Mouse (Mus musculus) embryonic facial prominence, embryonic 15.5 days (tissue): ENCODE results near the gene Fntb. TPM values are rescaled to one million over a fixed set of nuclear protein-coding genes. Genes with fewer than 3 reads are reported as not detected.

Experiments used
- ATAC-seq: fragments of 200-750 bp; cut with Nextera tagmentation; 2 replicates; pipeline ENCODE4 v1.8.0; 2017; ENCODE audit warnings: low read depth, moderate TSS enrichment; ENCODE audit not compliant: insufficient number of reproducible peaks, low FRiP score, low TSS enrichment
- H3K27ac ChIP-seq: fragments of 300-500 bp; sonication (generic); replicated peaks from 2 replicates; pipeline ENCODE4 v1.5.1; 2015; ENCODE audit warnings: mild to moderate bottlenecking, inconsistent platforms
- H3K27me3 ChIP-seq: fragments of 300-500 bp; sonication (generic); 2 replicates; pipeline ENCODE4 v1.6.1; 2015; ENCODE audit warnings: inconsistent platforms
- H3K36me3 ChIP-seq: fragments of 300-500 bp; sonication (generic); 2 replicates; pipeline ENCODE4 v1.6.1; 2015; ENCODE audit warnings: mild to moderate bottlenecking, inconsistent platforms
- H3K4me1 ChIP-seq: fragments of 300-500 bp; sonication (generic); 2 replicates; pipeline ENCODE4 v1.6.1; 2015; ENCODE audit warnings: inconsistent platforms
- H3K4me2 ChIP-seq: fragments of 300-500 bp; sonication (generic); replicated peaks from 2 replicates; pipeline ENCODE4 v1.6.1; 2015; ENCODE audit warnings: mild to moderate bottlenecking, inconsistent platforms
- H3K4me3 ChIP-seq: fragments of 300-500 bp; sonication (generic); replicated peaks from 2 replicates; pipeline ENCODE4 v1.5.1; 2015; ENCODE audit warnings: mild to moderate bottlenecking, inconsistent platforms
- H3K9ac ChIP-seq: fragments of 300-500 bp; sonication (generic); 2 replicates; pipeline ENCODE4 v1.6.1; 2015; ENCODE audit warnings: inconsistent platforms
- H3K9me3 ChIP-seq: fragments of 300-500 bp; sonication (generic); replicated peaks from 2 replicates; pipeline ENCODE4 v1.6.1; 2016; ENCODE audit warnings: inconsistent platforms
- WGBS: fragments of 180-500 bp; shearing (Covaris S2); methylation state at CpG from one replicate; pipeline ENCODE4 v1.1.7; 2015; 5-methylcytosine and 5-hydroxymethylcytosine counted together
- polyA plus RNA-seq: library from polyadenylated mRNA; unstranded; fragments of >200 nt; fragmentation: Nextera tagmentation; extraction: Ambion mirVana; gene quantifications from 2 replicates; pipeline ENCODE4 v1.2.1, GENCODE M21; 2015

The Fntb gene
- polyA plus RNA-seq, 1 experiment from 2014 or later, result 47.1 TPM

GRCm38 (mm10) chr12:76906278-76906677 lies 140.9 kb downstream of the Fntb start:
- no peaks in the 10 kb centered on the region for H3K27me3 ChIP-seq
- ATAC-seq, result no peak
- H3K27ac ChIP-seq, result no peak overlapping the region
- H3K4me1 ChIP-seq, result no peaks in the 10 kb centered on the region
- H3K4me3 ChIP-seq, result no peak overlapping the region
- H3K9me3 ChIP-seq, result no peaks in the 10 kb centered on the region
- peaks cover 38% of the 10 kb centered on the region; the same call in 1 of the 2 replicates for H3K36me3 ChIP-seq
- H3K4me2 ChIP-seq, result no peak overlapping the region
- H3K9ac ChIP-seq, result no peak overlapping the region
- WGBS, result 70% methylated on average over 1 of the region's 1 CpGs

DNA sequence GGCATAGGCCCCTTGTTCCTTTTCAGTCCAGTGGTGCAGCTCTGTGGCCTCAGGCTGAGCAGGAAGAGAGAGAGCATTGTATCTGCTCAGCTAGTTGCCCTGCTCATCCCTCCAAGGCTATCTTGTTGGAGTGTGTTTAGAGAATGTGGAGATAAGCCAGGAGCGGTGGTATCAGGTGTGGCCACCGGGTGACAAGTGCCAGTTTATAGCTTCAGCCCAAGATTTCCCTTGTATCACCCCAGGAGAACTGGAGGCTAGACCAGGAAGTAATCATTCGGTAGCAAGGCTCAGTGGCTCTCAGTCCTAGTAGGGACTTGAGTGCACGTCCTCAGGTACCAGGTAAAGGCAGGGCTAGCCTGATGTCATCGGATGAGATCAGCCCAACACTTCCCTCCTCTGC lies 143.8 kb downstream of the Fntb start:
- Histone ChIP-seq H3K27ac (no peak overlapping the region), H3K36me3 (peaks cover 50% of the 10 kb centered on the region; the same call in 1 of the 2 replicates)
- no peak for ATAC-seq

GRCm38 (mm10) chr12:76910258-76910940 lies 145.0 kb downstream of the Fntb start:
- WGBS, result 75% methylated on average over 11 of the region's 11 CpGs
- Histone ChIP-seq H3K27me3 (no peaks in the 10 kb centered on the region), H3K9ac (no peak overlapping the region), H3K27ac (no peak overlapping the region), H3K4me2 (no peak overlapping the region), H3K9me3 (no peaks in the 10 kb centered on the region), H3K36me3 (peaks cover 56% of the 10 kb centered on the region; the same call in 1 of the 2 replicates), H3K4me3 (no peak overlapping the region), H3K4me1 (no peaks in the 10 kb centered on the region)
- no peak for ATAC-seq

More for the DNA sequence above, 143.8 kb downstream of the Fntb start:
- Histone ChIP-seq H3K4me3 (no peak overlapping the region), H3K4me2 (no peak overlapping the region), H3K9ac (no peak overlapping the region), H3K9me3 (no peaks in the 10 kb centered on the region), H3K27me3 (no peaks in the 10 kb centered on the region), H3K4me1 (no peaks in the 10 kb centered on the region)
- WGBS, result 75% methylated on average over 5 of the region's 5 CpGs

DNA sequence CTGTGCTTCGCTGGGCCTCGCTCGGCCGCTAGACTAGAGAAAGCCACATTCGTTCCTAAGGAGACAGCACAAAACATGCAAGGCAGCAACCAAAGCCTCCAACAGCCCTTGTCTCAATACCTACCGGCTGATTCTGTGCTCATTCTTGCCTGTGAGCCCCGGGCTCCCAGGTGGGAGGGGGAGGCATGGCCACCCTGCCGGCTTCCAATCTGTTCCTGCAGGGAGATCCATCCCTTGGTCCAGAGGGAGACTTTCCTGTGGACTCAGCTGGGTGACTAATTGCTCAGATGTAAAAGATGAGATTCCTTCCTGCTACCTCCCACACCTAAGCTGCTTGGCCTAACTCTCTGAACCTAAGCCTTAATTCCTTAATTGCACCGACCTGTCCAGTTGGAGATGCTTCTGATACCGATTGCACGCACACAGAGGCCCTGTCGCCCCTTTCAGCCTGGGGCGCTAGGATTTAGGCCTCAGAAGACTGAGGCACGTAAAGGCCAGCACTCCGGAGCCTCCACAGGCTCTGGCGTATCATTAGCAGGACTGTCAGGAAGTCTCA lies 145.9 kb downstream of the Fntb start:
- Histone ChIP-seq H3K9ac (no peak overlapping the region), H3K9me3 (no peaks in the 10 kb centered on the region), H3K4me1 (no peaks in the 10 kb centered on the region), H3K4me3 (no peak overlapping the region), H3K27me3 (no peaks in the 10 kb centered on the region), H3K27ac (no peak overlapping the region), H3K4me2 (no peak overlapping the region), H3K36me3 (peaks cover 53% of the 10 kb centered on the region; the same call in 1 of the 2 replicates)
- ATAC-seq, result no peak
- 51% methylated on average over 16 of the region's 16 CpGs for WGBS

- no peak overlapping the region for H3K9ac ChIP-seq
- no peaks in the 10 kb centered on the region for H3K27me3 ChIP-seq
- H3K4me1 ChIP-seq, result no peaks in the 10 kb centered on the region
- no peak overlapping the region for H3K27ac ChIP-seq
- no peak overlapping the region for H3K4me2 ChIP-seq
- peaks cover 46% of the 10 kb centered on the region; the same call in 1 of the 2 replicates for H3K36me3 ChIP-seq
- WGBS, result 60% methylated on average over 9 of the region's 9 CpGs
- no peaks in the 10 kb centered on the region for H3K9me3 ChIP-seq
- no peak for ATAC-seq
- no peak overlapping the region for H3K4me3 ChIP-seq
These were observed 146.8 kb downstream of the Fntb start for GRCm38 (mm10) chr12:76912193-76912592.

DNA sequence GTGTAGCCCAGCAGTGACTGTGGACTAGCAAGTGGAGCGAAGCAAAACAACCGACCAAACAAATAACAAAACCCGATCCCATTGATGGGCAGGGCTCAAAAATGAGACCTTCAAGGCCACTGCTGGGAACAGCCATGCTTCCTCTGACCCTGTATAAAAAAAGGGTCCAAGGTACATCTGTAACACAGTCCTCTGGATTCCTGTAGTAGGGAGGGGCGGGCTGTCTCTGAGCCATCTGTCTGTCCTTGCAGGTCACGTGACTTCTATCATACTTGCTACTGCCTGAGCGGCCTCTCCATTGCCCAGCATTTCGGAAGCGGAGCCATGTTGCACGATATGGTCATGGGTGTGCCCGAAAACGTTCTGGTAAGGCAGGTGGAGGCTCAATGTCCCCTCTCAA lies 150.8 kb downstream of the Fntb start:
- H3K36me3 ChIP-seq, result peaks cover 36% of the 10 kb centered on the region
- no peak overlapping the region for H3K4me3 ChIP-seq
- H3K27ac ChIP-seq, result no peak overlapping the region
- no peaks in the 10 kb centered on the region for H3K27me3 ChIP-seq
- no peak for ATAC-seq
- H3K4me2 ChIP-seq, result no peak overlapping the region
- 90% methylated on average over 11 of the region's 11 CpGs for WGBS
- no peaks in the 10 kb centered on the region for H3K9me3 ChIP-seq
- no peak overlapping the region for H3K9ac ChIP-seq
- no peaks in the 10 kb centered on the region for H3K4me1 ChIP-seq

GRCm38 (mm10) chr12:76918113-76918512 lies 152.7 kb downstream of the Fntb start:
- Histone ChIP-seq H3K4me3 (no peak overlapping the region), H3K27ac (no peak overlapping the region), H3K27me3 (no peaks in the 10 kb centered on the region), H3K4me2 (no peak overlapping the region), H3K9ac (no peak overlapping the region), H3K4me1 (no peaks in the 10 kb centered on the region), H3K36me3 (peaks cover 22% of the 10 kb centered on the region), H3K9me3 (no peaks in the 10 kb centered on the region)
- 79% methylated on average over 6 of the region's 6 CpGs for WGBS
- ATAC-seq, result no peak; the same call in 1 of the 2 replicates

DNA sequence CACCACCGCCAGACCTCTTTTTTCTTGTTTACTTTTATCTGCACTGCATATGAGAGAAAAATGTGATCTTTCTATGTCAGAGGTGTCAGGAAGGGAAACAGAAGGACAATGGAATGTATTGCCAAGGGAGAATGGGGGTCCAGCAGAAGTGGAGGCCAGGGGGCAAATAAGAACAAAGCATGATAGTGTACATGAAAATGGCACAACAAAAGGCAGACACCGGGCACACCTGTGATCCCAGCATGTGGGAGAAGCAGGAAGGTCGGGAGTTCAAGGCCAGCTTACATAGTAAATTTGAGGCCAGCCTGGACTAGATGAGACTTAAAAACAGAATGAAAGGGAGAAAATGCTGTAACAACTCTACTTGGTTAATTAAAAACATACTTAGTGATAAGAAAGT lies 153.5 kb downstream of the Fntb start:
- no peak for ATAC-seq
- H3K4me3 ChIP-seq, result no peak overlapping the region
- H3K9ac ChIP-seq, result no peak overlapping the region
- no peaks in the 10 kb centered on the region for H3K27me3 ChIP-seq
- peaks cover 16% of the 10 kb centered on the region for H3K36me3 ChIP-seq
- no peak overlapping the region for H3K4me2 ChIP-seq
- no peaks in the 10 kb centered on the region for H3K4me1 ChIP-seq
- no peak overlapping the region for H3K27ac ChIP-seq
- H3K9me3 ChIP-seq, result no peaks in the 10 kb centered on the region
- 69% methylated on average over 3 of the region's 3 CpGs for WGBS

DNA sequence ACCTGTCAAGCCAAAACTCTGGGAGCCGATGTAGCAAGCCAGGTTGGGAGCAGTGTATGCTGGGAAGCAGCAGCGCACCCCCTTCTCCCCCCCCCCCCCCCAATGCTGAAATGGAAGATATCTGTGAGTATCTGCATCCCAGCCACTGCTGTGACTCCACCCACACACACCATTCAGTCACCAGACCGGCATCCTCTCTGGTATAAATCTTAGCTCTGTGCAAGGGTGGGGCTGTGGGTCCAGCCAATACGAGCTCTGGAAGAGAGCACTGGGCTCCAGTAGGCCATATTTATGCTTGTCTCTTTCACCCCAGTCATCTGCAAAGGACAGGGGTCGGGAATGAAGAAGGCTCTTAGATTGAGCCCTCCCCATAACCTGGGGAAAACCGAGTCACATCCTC lies 155.0 kb downstream of the Fntb start:
- ATAC-seq, result no peak
- Histone ChIP-seq H3K27ac (no peak overlapping the region), H3K4me3 (no peak overlapping the region), H3K4me2 (no peak overlapping the region), H3K9me3 (no peaks in the 10 kb centered on the region), H3K27me3 (no peaks in the 10 kb centered on the region), H3K4me1 (no peaks in the 10 kb centered on the region), H3K36me3 (peaks cover 10% of the 10 kb centered on the region), H3K9ac (no peak overlapping the region)
- WGBS, result 77% methylated on average over 6 of the region's 6 CpGs

DNA sequence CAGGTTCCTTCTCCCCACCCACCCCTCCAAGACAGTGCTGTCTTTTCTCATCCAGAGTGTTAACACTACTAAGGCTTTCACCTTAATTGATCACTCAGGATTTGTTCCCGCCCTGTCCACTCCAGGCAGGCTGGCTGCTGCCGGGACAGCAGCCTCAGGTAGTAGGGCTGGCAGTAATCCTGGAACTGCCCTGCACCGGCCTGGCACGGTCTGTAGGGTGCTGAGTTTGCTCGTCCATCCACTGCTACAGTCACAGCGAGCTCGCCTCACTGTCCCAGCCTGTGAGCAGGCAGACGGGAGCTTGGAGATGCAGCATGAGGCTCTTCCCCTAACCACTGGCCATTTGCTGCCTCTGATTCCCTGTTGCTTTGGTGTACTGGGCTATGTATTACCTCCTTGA lies 155.6 kb downstream of the Fntb start:
- no peak overlapping the region for H3K27ac ChIP-seq

DNA sequence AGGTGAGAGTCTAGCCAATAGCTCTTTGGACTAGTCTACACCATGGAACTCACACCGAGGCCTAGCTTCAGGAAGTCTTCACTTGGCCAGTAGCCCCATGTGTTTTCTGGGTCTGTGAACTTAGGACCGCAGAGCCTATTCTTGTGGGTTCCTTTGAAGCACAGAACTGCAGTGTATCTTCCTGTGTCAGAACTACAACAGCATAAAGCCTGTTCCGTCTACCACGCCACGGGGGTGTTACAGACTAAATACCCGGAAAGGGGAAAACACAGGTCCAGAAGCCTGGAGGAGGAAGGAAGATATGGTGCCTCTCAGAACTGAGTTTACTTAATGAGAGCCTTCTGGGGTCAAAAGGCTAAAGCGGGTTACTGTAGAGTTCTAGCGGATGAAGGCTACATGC lies 157.7 kb downstream of the Fntb start:
- Histone ChIP-seq H3K27ac (no peak overlapping the region), H3K36me3 (peaks cover 10% of the 10 kb centered on the region), H3K9ac (no peak overlapping the region), H3K9me3 (no peaks in the 10 kb centered on the region), H3K4me2 (no peak overlapping the region), H3K27me3 (no peaks in the 10 kb centered on the region), H3K4me3 (no peak overlapping the region), H3K4me1 (no peaks in the 10 kb centered on the region)
- ATAC-seq, result no peak
- WGBS, result 89% methylated on average over 8 of the region's 8 CpGs

More for the DNA sequence above, 155.6 kb downstream of the Fntb start:
- H3K4me2 ChIP-seq, result no peak overlapping the region
- H3K9ac ChIP-seq, result no peak overlapping the region
- H3K4me3 ChIP-seq, result no peak overlapping the region
- H3K36me3 ChIP-seq, result peaks cover 10% of the 10 kb centered on the region
- WGBS, result 86% methylated on average over 8 of the region's 8 CpGs
- no peaks in the 10 kb centered on the region for H3K27me3 ChIP-seq
- H3K9me3 ChIP-seq, result no peaks in the 10 kb centered on the region
- no peak for ATAC-seq
- H3K4me1 ChIP-seq, result no peaks in the 10 kb centered on the region
